ENCODE assay signal across 8 mouse cellular contexts in genomic region chr8:119840275-119840808, GRCm38 (mm10). TPM values are rescaled to one million over a fixed set of nuclear protein-coding genes. Genes with fewer than 3 reads are reported as not detected.
DNase-seq lines count a peak whose midpoint lies in the region; ATAC-seq lines count a peak whose summit lies in the region.

TSS of gene Cotl1 (minus strand) at chr8:119840544.

- peak within 1 kb of the TSS; percentile 71 for H3K27ac ChIP-seq in heart, embryonic 13.5 days (replicated peaks)
- H3K27ac ChIP-seq in liver, embryonic 12.5 days = peak within 1 kb of the TSS; percentile 71
- H3K27ac ChIP-seq in stomach, embryonic 15.5 days = peak within 1 kb of the TSS; percentile 89

- peak; percentile 97 for DNase-seq in CD4-positive helper T cell, adult 2 months (ENCODE audit: low read depth, low spot score)
- DNase-seq in brain, embryonic 18.5 days (ENCODE audit: low read depth, low spot score) = peak; percentile 94
- DNase-seq in kidney, postnatal 10 days = peak; percentile 100
- peak; percentile 94 to 96 for DNase-seq in natural killer cell, adult 2 months (ENCODE audit: low spot score in 2 of 2)

- ATAC-seq in erythroid progenitor cell, adult 5-6 weeks (replicated peaks; ENCODE audit: low FRiP score, poor library complexity, severe bottlenecking) = peak; percentile 95
- ATAC-seq in heart, embryonic 13.5 days (ENCODE audit: extremely low read depth, insufficient number of reproducible peaks, low FRiP score, low TSS enrichment) = peak; percentile 90
- ATAC-seq in liver, embryonic 12.5 days = peak; percentile 92
- peak; percentile 91 for ATAC-seq in stomach, embryonic 15.5 days (ENCODE audit: insufficient read depth, low FRiP score, low read depth)

- peak within 1 kb of the TSS; percentile 91 for H3K4me2 ChIP-seq in heart, embryonic 13.5 days
- peak within 1 kb of the TSS; percentile 92 for H3K4me2 ChIP-seq in liver, embryonic 12.5 days
- H3K4me2 ChIP-seq in stomach, embryonic 15.5 days = peak within 1 kb of the TSS; percentile 82

- H3K4me1 ChIP-seq in heart, embryonic 13.5 days = peaks cover 49% of the 10 kb centered on the region
- H3K4me1 ChIP-seq in liver, embryonic 12.5 days = peaks cover 51% of the 10 kb centered on the region
- peaks cover 42% of the 10 kb centered on the region for H3K4me1 ChIP-seq in stomach, embryonic 15.5 days

- peak within 1 kb of the TSS; percentile 77 for H3K4me3 ChIP-seq in heart, embryonic 13.5 days
- peak within 1 kb of the TSS; percentile 66 for H3K4me3 ChIP-seq in liver, embryonic 12.5 days
- peak within 1 kb of the TSS; percentile 72 for H3K4me3 ChIP-seq in stomach, embryonic 15.5 days (replicated peaks)

- WGBS in heart, embryonic 13.5 days = under 1% methylated on average over 55 of the region's 57 CpGs
- WGBS in liver, embryonic 12.5 days (ENCODE audit: insufficient replicate concordance) = under 1% methylated on average over 47 of the region's 57 CpGs
- 0% methylated on average over 57 of the region's 57 CpGs for WGBS in stomach, embryonic 15.5 days

- no peaks in the 10 kb centered on the region for H3K9me3 ChIP-seq in heart, embryonic 13.5 days
- H3K9me3 ChIP-seq in liver, embryonic 12.5 days (replicated peaks) = no peaks in the 10 kb centered on the region
- H3K9me3 ChIP-seq in stomach, embryonic 15.5 days = no peaks in the 10 kb centered on the region

- peaks cover 4% of the 10 kb centered on the region; the same call in 1 of the 2 replicates for H3K27me3 ChIP-seq in heart, embryonic 13.5 days (replicated peaks)
- peaks cover 35% of the 10 kb centered on the region for H3K27me3 ChIP-seq in liver, embryonic 12.5 days (replicated peaks)
- H3K27me3 ChIP-seq in stomach, embryonic 15.5 days (replicated peaks) = no peaks in the 10 kb centered on the region

- H3K9ac ChIP-seq in heart, embryonic 13.5 days = peak within 1 kb of the TSS; percentile 87
- peak within 1 kb of the TSS; percentile 72 for H3K9ac ChIP-seq in liver, embryonic 12.5 days
- H3K9ac ChIP-seq in stomach, embryonic 15.5 days = peak within 1 kb of the TSS; percentile 73

- H3K36me3 ChIP-seq in heart, embryonic 13.5 days = 0 out of 2 replicates have a peak, but pooled peaks cover 3% of the 10 kb centered on the region
- H3K36me3 ChIP-seq in liver, embryonic 12.5 days = peaks cover 4% of the 10 kb centered on the region; the same call in 1 of the 2 replicates
- no peaks in the 10 kb centered on the region for H3K36me3 ChIP-seq in stomach, embryonic 15.5 days

RNA-seq across cellular contexts. Expression of gene Cotl1, which starts in this region (rescaled TPM):
- total RNA-seq in erythroid progenitor cell, adult 5-6 weeks (2015; ENCODE audit: low replicate concordance) = 17.2 and 53.0 TPM in 2 replicates
- total RNA-seq in erythroid progenitor cell, adult 5-6 weeks (2017; ENCODE audit: low replicate concordance) = 60.7 and 71.3 TPM in 2 replicates
- 40.2 and 51.4 TPM in 2 replicates for polyA plus RNA-seq in heart, embryonic 13.5 days (2015; fragmentation: Nextera tagmentation; extraction: Ambion mirVana)
- 46.5 and 49.5 TPM in 2 replicates for polyA plus RNA-seq in liver, embryonic 12.5 days (2016; fragmentation: Nextera tagmentation; extraction: Ambion mirVana)
- polyA plus RNA-seq in stomach, embryonic 15.5 days (2015; fragmentation: Nextera tagmentation; extraction: Ambion mirVana) = 119 and 135 TPM in 2 replicates

Comparison
In these comparisons a context has a peak if more than half of its experiments do, and no peak if none do; other contexts are left out.
1. Peak in every context shown above with its lines: DNase-seq, ATAC-seq, H3K4me3 ChIP-seq and H3K27ac ChIP-seq.